Mouse (Mus musculus): ENCODE data around the gene Ssx2ip. TPM values are rescaled to one million over a fixed set of nuclear protein-coding genes. Genes with fewer than 3 reads are reported as not detected.
A peak's percentile ranks its signal among the peaks of the same experiment; 100 is the strongest.
"Not testable (repeated sequence)": the region's sequence is repeated elsewhere in the genome, so short reads cannot be mapped to it uniquely, and the experiment has no call there.

Gene Ssx2ip
- total and polyA plus RNA-seq, 3 experiments: 12.8 to 64.0 (median 58.6) TPM

- H3K4me1 ChIP-seq (ENCODE audit: insufficient read depth, low read depth, low read length): peaks cover 13% of the 10 kb centered on the region
- TF ChIP-seq TAL1 (conservative IDR thresholded peaks at IDR 0.05; ENCODE audit: low read depth, low read length) (no peak), GATA2 (IDR thresholded peaks at IDR 0.05; ENCODE audit: borderline replicate concordance, low read depth, low read length) (no peak), POLR2AphosphoS5 (IDR thresholded peaks at IDR 0.05; ENCODE audit: insufficient replicate concordance, low read depth, low read length) (no peak), GATA1 (IDR thresholded peaks at IDR 0.05; ENCODE audit: borderline replicate concordance, low read length) (no peak), CTCF (IDR thresholded peaks at IDR 0.05; ENCODE audit: low read depth, low read length) (no peak)
- no peak for DNase-seq (ENCODE audit: low spot score)
Measured at GRCm38 (mm10) chr3:146423710-146424109, 19.3 kb downstream of the Ssx2ip start.

DNA sequence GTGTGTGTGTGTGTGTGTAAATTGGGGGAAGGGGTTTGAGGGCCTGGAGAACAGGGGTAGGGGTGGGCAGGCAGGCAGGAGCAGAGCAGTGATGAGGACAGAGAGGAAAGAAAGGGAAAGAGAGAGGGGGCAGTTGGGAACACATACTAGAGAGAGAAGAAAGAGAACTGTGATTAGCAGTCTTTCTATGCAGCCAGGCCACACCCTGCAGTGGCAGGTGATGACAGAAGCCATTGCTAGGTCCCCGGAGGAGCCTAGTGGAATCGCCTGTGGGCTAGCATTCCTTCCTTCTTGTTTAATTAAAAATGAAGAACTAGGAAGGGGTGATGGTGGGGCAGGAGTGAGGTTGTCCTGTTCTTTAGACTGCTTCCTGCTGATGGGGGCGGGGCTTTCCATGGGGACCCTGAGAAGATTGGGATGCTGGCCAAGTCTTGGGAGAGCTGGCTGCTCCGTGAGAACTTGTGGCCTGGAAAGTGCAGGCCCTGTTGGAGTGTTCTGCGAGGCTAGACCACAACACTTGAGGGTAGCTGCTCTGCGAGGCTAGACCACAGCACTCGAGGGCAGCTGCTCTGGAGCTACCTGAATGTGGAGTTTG, 20.0 kb downstream of the Ssx2ip start:
- ATAC-seq (ENCODE audit: extremely low read depth, insufficient number of reproducible peaks, low FRiP score, poor library complexity, severe bottlenecking) (no peak), DNase-seq (ENCODE audit: low spot score) (no peak)
- no peak overlapping the region for H3K4me3 ChIP-seq (ENCODE audit: low read depth, low read length)
- no peaks in the 10 kb centered on the region for H3K9me3 ChIP-seq (replicated peaks)
- no peak for TF ChIP-seq TAL1 (conservative IDR thresholded peaks at IDR 0.05; ENCODE audit: low read depth, low read length)
- no peak for TF ChIP-seq GATA2 (IDR thresholded peaks at IDR 0.05; ENCODE audit: borderline replicate concordance, low read depth, low read length)
- TF ChIP-seq CTCF (IDR thresholded peaks at IDR 0.05; ENCODE audit: low read depth, low read length): no peak
- TF ChIP-seq POLR2AphosphoS5 (IDR thresholded peaks at IDR 0.05; ENCODE audit: insufficient replicate concordance, low read depth, low read length): no peak
- TF ChIP-seq GATA1 (IDR thresholded peaks at IDR 0.05; ENCODE audit: borderline replicate concordance, low read length): no peak
- peaks cover 91% of the 10 kb centered on the region for H3K36me3 ChIP-seq (replicated peaks)
- no peaks in the 10 kb centered on the region for H3K27me3 ChIP-seq (ENCODE audit: insufficient read depth, low read length)
- H3K4me1 ChIP-seq (ENCODE audit: insufficient read depth, low read depth, low read length): peaks cover 13% of the 10 kb centered on the region

More at GRCm38 (mm10) chr3:146423710-146424109, 19.3 kb downstream of the Ssx2ip start:
- Histone ChIP-seq H3K36me3 (replicated peaks) (peaks cover 91% of the 10 kb centered on the region), H3K4me3 (ENCODE audit: low read depth, low read length) (no peak overlapping the region), H3K9me3 (replicated peaks) (no peaks in the 10 kb centered on the region), H3K27me3 (ENCODE audit: insufficient read depth, low read length) (no peaks in the 10 kb centered on the region)
- no peak; the same call in 1 of the 2 replicates for ATAC-seq (ENCODE audit: extremely low read depth, insufficient number of reproducible peaks, low FRiP score, poor library complexity, severe bottlenecking)

- Histone ChIP-seq H3K4me3 (ENCODE audit: low read depth, low read length) (no peak overlapping the region), H3K36me3 (replicated peaks) (peaks cover 90% of the 10 kb centered on the region)
- no peak for TF ChIP-seq GATA1 (IDR thresholded peaks at IDR 0.05; ENCODE audit: borderline replicate concordance, low read length)
- TF ChIP-seq GATA2 (IDR thresholded peaks at IDR 0.05; ENCODE audit: borderline replicate concordance, low read depth, low read length): no peak
- TF ChIP-seq POLR2AphosphoS5 (IDR thresholded peaks at IDR 0.05; ENCODE audit: insufficient replicate concordance, low read depth, low read length): no peak
- TF ChIP-seq CTCF (IDR thresholded peaks at IDR 0.05; ENCODE audit: low read depth, low read length): no peak
- no peak for TF ChIP-seq TAL1 (conservative IDR thresholded peaks at IDR 0.05; ENCODE audit: low read depth, low read length)
Measured at GRCm38 (mm10) chr3:146425902-146426301, 21.5 kb downstream of the Ssx2ip start.

GRCm38 (mm10) chr3:146426489-146426888, 22.0 kb downstream of the Ssx2ip start:
- DNase-seq (ENCODE audit: low spot score) (no peak), ATAC-seq (ENCODE audit: extremely low read depth, insufficient number of reproducible peaks, low FRiP score, poor library complexity, severe bottlenecking) (no peak)
- Histone ChIP-seq H3K36me3 (replicated peaks) (peaks cover 90% of the 10 kb centered on the region), H3K9me3 (replicated peaks) (no peaks in the 10 kb centered on the region), H3K27me3 (ENCODE audit: insufficient read depth, low read length) (no peaks in the 10 kb centered on the region), H3K4me3 (ENCODE audit: low read depth, low read length) (no peak overlapping the region), H3K4me1 (ENCODE audit: insufficient read depth, low read depth, low read length) (peaks cover 13% of the 10 kb centered on the region)
- TF ChIP-seq CTCF (IDR thresholded peaks at IDR 0.05; ENCODE audit: low read depth, low read length): no peak
- TF ChIP-seq GATA1 (IDR thresholded peaks at IDR 0.05; ENCODE audit: borderline replicate concordance, low read length): no peak
- no peak for TF ChIP-seq TAL1 (conservative IDR thresholded peaks at IDR 0.05; ENCODE audit: low read depth, low read length)
- TF ChIP-seq GATA2 (IDR thresholded peaks at IDR 0.05; ENCODE audit: borderline replicate concordance, low read depth, low read length): no peak
- TF ChIP-seq POLR2AphosphoS5 (IDR thresholded peaks at IDR 0.05; ENCODE audit: insufficient replicate concordance, low read depth, low read length): no peak

More at GRCm38 (mm10) chr3:146425902-146426301, 21.5 kb downstream of the Ssx2ip start:
- ATAC-seq (ENCODE audit: extremely low read depth, insufficient number of reproducible peaks, low FRiP score, poor library complexity, severe bottlenecking) (no peak), DNase-seq (ENCODE audit: low spot score) (no peak)
- Histone ChIP-seq H3K9me3 (replicated peaks) (no peaks in the 10 kb centered on the region), H3K27me3 (ENCODE audit: insufficient read depth, low read length) (no peaks in the 10 kb centered on the region), H3K4me1 (ENCODE audit: insufficient read depth, low read depth, low read length) (peaks cover 8% of the 10 kb centered on the region)

GRCm38 (mm10) chr3:146433063-146433462, 28.6 kb downstream of the Ssx2ip start:
- not testable (repeated sequence) for DNase-seq (ENCODE audit: low spot score); H3K27me3 ChIP-seq (ENCODE audit: insufficient read depth, low read length); H3K9me3 ChIP-seq (replicated peaks); H3K4me3 ChIP-seq (ENCODE audit: low read depth, low read length)
- H3K36me3 ChIP-seq (replicated peaks): peaks cover 98% of the 10 kb centered on the region
- ATAC-seq (ENCODE audit: extremely low read depth, insufficient number of reproducible peaks, low FRiP score, poor library complexity, severe bottlenecking): peak; percentile 45; the same call in 1 of the 2 replicates
- H3K4me1 ChIP-seq (ENCODE audit: insufficient read depth, low read depth, low read length): peaks cover 16% of the 10 kb centered on the region; the same call in 1 of the 2 replicates

GRCm38 (mm10) chr3:146433681-146434350, 29.4 kb downstream of the Ssx2ip start:
- H3K27me3 ChIP-seq (ENCODE audit: insufficient read depth, low read length): no peaks in the 10 kb centered on the region
- H3K36me3 ChIP-seq (replicated peaks): peaks cover 98% of the 10 kb centered on the region
- DNase-seq (ENCODE audit: low spot score) (no peak), ATAC-seq (ENCODE audit: extremely low read depth, insufficient number of reproducible peaks, low FRiP score, poor library complexity, severe bottlenecking) (no peak)
- peaks cover 16% of the 10 kb centered on the region; the same call in 1 of the 2 replicates for H3K4me1 ChIP-seq (ENCODE audit: insufficient read depth, low read depth, low read length)
- H3K4me3 ChIP-seq (ENCODE audit: low read depth, low read length): no peak overlapping the region
- TF ChIP-seq POLR2AphosphoS5 (IDR thresholded peaks at IDR 0.05; ENCODE audit: insufficient replicate concordance, low read depth, low read length): no peak
- TF ChIP-seq TAL1 (conservative IDR thresholded peaks at IDR 0.05; ENCODE audit: low read depth, low read length): no peak
- no peak for TF ChIP-seq CTCF (IDR thresholded peaks at IDR 0.05; ENCODE audit: low read depth, low read length)
- no peak for TF ChIP-seq GATA2 (IDR thresholded peaks at IDR 0.05; ENCODE audit: borderline replicate concordance, low read depth, low read length)
- TF ChIP-seq GATA1 (IDR thresholded peaks at IDR 0.05; ENCODE audit: borderline replicate concordance, low read length): no peak
- no peaks in the 10 kb centered on the region for H3K9me3 ChIP-seq (replicated peaks)

All from G1E (cell line).